Mouse (Mus musculus): Measurements from ENCODE around the gene Ilk.
A peak's percentile ranks its signal among the peaks of the same experiment; 100 is the strongest.

DNA sequence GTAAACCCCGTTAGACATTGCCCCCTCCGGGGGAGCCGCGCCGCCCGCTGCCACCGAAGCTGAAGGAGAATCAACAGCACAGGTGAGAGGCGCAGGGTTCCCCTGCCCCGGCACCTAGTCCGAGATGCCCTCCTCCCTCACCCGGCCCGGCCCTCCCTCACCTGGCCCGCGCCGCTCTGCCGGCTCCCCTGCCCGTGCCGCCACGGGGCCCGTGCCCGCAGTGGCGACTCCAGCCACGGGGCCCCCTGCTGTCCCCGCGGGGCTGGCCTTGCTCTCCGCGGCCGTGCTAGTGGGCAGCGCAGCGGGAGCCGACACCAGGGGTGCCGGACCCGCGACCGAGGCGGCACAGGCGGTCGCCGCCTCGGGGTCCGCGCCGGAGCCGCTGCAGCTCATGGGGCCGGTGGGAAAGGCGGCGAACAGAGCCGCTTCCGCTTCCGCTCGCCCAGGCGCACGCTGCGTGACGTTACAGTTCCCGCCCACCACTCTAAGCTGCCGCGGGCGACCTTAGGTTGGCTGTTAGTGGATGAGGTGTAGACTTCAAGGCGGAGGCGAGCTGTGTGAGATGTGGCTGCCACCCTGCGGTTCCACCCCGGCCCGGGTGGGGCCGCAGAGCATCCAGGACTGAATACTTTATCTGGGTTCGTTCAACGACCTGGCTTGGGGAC is 7.7 kb downstream of the Ilk start, which contains the start of gene Taf10:
- TF ChIP-seq POLR2A (IDR thresholded peaks at IDR 0.05; ENCODE audit: control insufficient read depth in 1 of 2, insufficient read depth in 1 of 2, low read depth in 1 of 2, low read length in 2 of 2, poor library complexity in 1 of 2) (peak; percentile 87 to 88; a peak in 3 of 4 replicates), CTCF (IDR thresholded peaks at IDR 0.05 in 2 of 3, conservative IDR thresholded peaks at IDR 0.05 in 1 of 3; ENCODE audit: control insufficient read depth in 1 of 3, insufficient read depth in 1 of 3, low read depth in 2 of 3, low read length in 3 of 3, poor library complexity in 1 of 3, severe bottlenecking in 1 of 3) (peak in 2 of 3 experiments; percentile 37 to 38; a peak in 4 of 6 replicates), MAX (IDR thresholded peaks at IDR 0.05; ENCODE audit: low read length) (peak; percentile 77), E2F4 (IDR thresholded peaks at IDR 0.05; ENCODE audit: borderline replicate concordance, low read depth, low read length) (no peak), TCF12 (IDR thresholded peaks at IDR 0.05; ENCODE audit: low read depth, low read length) (peak; percentile 53; the same call in 1 of the 2 replicates), SMC3 (IDR thresholded peaks at IDR 0.05; ENCODE audit: low read depth, low read length) (peak; percentile 32; the same call in 1 of the 2 replicates), USF1 (IDR thresholded peaks at IDR 0.05; ENCODE audit: low read depth, low read length) (peak; percentile 41), RCOR1 (IDR thresholded peaks at IDR 0.05; ENCODE audit: low read depth, low read length) (0 out of 2 replicates have a peak, but pooled peaks have one; percentile 11), POLR2AphosphoS5 (IDR thresholded peaks at IDR 0.05; ENCODE audit: borderline replicate concordance, low read depth, low read length) (no peak), EP300 (IDR thresholded peaks at IDR 0.05; ENCODE audit: low read depth in 1 of 2, low read length in 2 of 2) (peak in 1 of 2 experiments; percentile 28; a peak in 1 of 4 replicates), UBTF (IDR thresholded peaks at IDR 0.05; ENCODE audit: borderline replicate concordance, insufficient read depth, low read depth, low read length) (no peak), MAFK (IDR thresholded peaks at IDR 0.05; ENCODE audit: borderline replicate concordance, low read depth, low read length) (no peak), USF2 (IDR thresholded peaks at IDR 0.05; ENCODE audit: borderline replicate concordance in 1 of 2, insufficient read depth in 1 of 2, low read depth in 1 of 2, low read length in 2 of 2) (no peak)

All from MEL (cell line).